Mouse (Mus musculus): Measurements from ENCODE around the gene Trp73. TPM values are rescaled to one million over a fixed set of nuclear protein-coding genes. Genes with fewer than 3 reads are reported as not detected.
A peak's percentile ranks its signal among the peaks of the same experiment; 100 is the strongest.

Trp73 gene
- polyA plus RNA-seq, 1 experiment from 2014 or later = 0.04 TPM

DNA sequence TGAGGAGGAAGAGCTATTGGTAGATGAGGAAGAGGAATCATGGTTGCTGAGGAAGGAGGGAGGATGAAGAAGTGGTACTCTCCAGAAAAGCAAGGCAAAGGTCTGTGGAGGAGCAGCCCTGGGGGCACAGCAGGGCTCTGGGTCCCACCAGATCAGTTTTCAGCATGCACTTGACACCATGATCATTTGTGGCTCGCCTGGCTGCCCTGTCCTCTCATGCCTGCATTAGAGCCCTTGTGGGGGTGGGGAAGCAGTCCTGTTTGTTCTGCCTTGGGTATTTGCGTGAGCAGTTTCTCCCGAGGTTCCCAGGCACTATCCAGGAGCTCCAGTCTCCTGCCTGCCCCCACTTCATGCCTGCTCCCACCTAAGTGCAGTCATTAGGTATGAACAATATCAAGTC is 102.9 kb downstream of the Trp73 start:
- no peak overlapping the region for H3K9ac ChIP-seq
- WGBS = 41% methylated on average over 3 of the region's 3 CpGs
- 0 out of 2 replicates have a peak, but pooled peaks cover 2% of the 10 kb centered on the region for H3K9me3 ChIP-seq (replicated peaks)
- no peak overlapping the region for H3K4me2 ChIP-seq
- no peak overlapping the region for H3K4me3 ChIP-seq
- H3K27ac ChIP-seq (ENCODE audit: poor library complexity, severe bottlenecking) = no peak overlapping the region
- ATAC-seq (ENCODE audit: insufficient number of reproducible peaks, low FRiP score) = no peak
- peaks cover 45% of the 10 kb centered on the region for H3K27me3 ChIP-seq (replicated peaks)
- no peaks in the 10 kb centered on the region; the same call in 1 of the 2 replicates for H3K4me1 ChIP-seq (replicated peaks)
- no peaks in the 10 kb centered on the region for H3K36me3 ChIP-seq

GRCm38 (mm10) chr4:154028646-154029045 is 111.4 kb downstream of the Trp73 start:
- peaks cover 6% of the 10 kb centered on the region; the same call in 1 of the 2 replicates for H3K27me3 ChIP-seq (replicated peaks)
- no peak overlapping the region for H3K9ac ChIP-seq
- no peaks in the 10 kb centered on the region for H3K36me3 ChIP-seq
- ATAC-seq (ENCODE audit: insufficient number of reproducible peaks, low FRiP score) = no peak
- no peak overlapping the region for H3K4me2 ChIP-seq
- no peak overlapping the region for H3K27ac ChIP-seq (ENCODE audit: poor library complexity, severe bottlenecking)
- peaks cover 31% of the 10 kb centered on the region for H3K4me1 ChIP-seq (replicated peaks)
- H3K9me3 ChIP-seq (replicated peaks) = no peaks in the 10 kb centered on the region
- no peak overlapping the region for H3K4me3 ChIP-seq

GRCm38 (mm10) chr4:154028066-154028465 is 111.9 kb downstream of the Trp73 start:
- ATAC-seq (ENCODE audit: insufficient number of reproducible peaks, low FRiP score) = no peak
- WGBS = 78% methylated on average over 7 of the region's 7 CpGs
- Histone ChIP-seq H3K27ac (ENCODE audit: poor library complexity, severe bottlenecking) (no peak overlapping the region), H3K4me2 (no peak overlapping the region), H3K9me3 (replicated peaks) (no peaks in the 10 kb centered on the region), H3K9ac (no peak overlapping the region), H3K36me3 (peaks cover 1% of the 10 kb centered on the region; the same call in 1 of the 2 replicates), H3K4me1 (replicated peaks) (peaks cover 37% of the 10 kb centered on the region), H3K4me3 (no peak overlapping the region), H3K27me3 (replicated peaks) (peaks cover 5% of the 10 kb centered on the region; the same call in 1 of the 2 replicates)

- H3K4me3 ChIP-seq = peak overlapping the region; percentile 56
- H3K27me3 ChIP-seq (replicated peaks) = peaks cover 5% of the 10 kb centered on the region; the same call in 1 of the 2 replicates
- H3K9ac ChIP-seq = peak overlapping the region; percentile 80
- no peak for ATAC-seq (ENCODE audit: insufficient number of reproducible peaks, low FRiP score)
- WGBS = 35% methylated on average over 2 of the region's 2 CpGs
- no peak overlapping the region for H3K27ac ChIP-seq (ENCODE audit: poor library complexity, severe bottlenecking)
- H3K4me2 ChIP-seq = peak overlapping the region; percentile 87
- H3K4me1 ChIP-seq (replicated peaks) = peaks cover 47% of the 10 kb centered on the region
- H3K9me3 ChIP-seq (replicated peaks) = no peaks in the 10 kb centered on the region
- peaks cover 17% of the 10 kb centered on the region for H3K36me3 ChIP-seq
Observed at GRCm38 (mm10) chr4:154026441-154026761, 113.6 kb downstream of the Trp73 start.

DNA sequence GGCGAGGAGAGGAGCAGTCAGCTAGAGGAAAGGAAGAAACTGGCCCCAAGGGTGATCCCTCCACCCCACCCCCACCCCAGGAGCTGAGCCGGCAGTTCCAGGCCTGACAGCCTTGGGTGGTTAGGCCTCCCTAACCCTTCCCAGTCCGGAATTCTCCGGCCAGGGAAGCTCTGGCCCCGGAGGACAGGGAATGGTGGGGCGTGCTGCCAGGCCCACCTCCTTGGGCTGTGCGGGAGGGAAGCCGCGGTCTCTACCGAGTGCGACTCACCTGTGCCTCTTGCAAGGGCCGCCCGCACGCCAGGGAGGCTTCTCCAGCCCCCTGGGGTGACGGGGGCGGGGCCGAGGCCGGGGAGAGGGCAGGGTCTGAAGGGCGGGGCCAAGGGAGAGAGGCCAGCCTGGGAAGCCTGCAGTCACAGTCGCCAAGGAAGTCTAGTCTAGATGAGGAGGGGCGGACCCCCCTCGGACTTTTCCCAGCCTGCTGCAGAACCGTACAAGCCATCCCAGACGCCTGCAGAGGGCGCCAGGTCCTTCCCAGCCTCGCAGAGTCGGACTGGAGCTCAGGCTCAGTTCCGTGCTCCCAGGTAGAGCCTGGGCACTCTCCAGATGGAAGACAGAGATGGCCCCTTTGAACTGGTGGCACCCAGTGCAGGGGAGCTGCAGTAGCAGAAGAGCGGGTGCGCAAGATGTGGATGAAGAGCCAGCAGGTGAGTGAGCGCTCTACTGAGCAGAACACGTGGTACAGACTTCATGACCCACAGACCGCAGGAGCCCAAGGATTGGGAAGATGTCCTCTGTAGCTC is 114.2 kb downstream of the Trp73 start, which contains the start of gene Smim1:
Gene Smim1 (minus strand): TSS at position 590 of the 800 bp plus-strand sequence.
- Histone ChIP-seq H3K4me3 (peak within 1 kb of the TSS; percentile 56), H3K36me3 (peaks cover 23% of the 10 kb centered on the region), H3K4me2 (peak within 1 kb of the TSS; percentile 87), H3K9me3 (replicated peaks) (no peaks in the 10 kb centered on the region), H3K9ac (peak within 1 kb of the TSS; percentile 80), H3K27me3 (replicated peaks) (peaks cover 5% of the 10 kb centered on the region; the same call in 1 of the 2 replicates), H3K4me1 (replicated peaks) (peaks cover 47% of the 10 kb centered on the region), H3K27ac (ENCODE audit: poor library complexity, severe bottlenecking) (peak within 1 kb of the TSS; percentile 71)
- peak; percentile 68 for ATAC-seq (ENCODE audit: insufficient number of reproducible peaks, low FRiP score)
- WGBS = 1% methylated on average over 30 of the region's 33 CpGs

DNA sequence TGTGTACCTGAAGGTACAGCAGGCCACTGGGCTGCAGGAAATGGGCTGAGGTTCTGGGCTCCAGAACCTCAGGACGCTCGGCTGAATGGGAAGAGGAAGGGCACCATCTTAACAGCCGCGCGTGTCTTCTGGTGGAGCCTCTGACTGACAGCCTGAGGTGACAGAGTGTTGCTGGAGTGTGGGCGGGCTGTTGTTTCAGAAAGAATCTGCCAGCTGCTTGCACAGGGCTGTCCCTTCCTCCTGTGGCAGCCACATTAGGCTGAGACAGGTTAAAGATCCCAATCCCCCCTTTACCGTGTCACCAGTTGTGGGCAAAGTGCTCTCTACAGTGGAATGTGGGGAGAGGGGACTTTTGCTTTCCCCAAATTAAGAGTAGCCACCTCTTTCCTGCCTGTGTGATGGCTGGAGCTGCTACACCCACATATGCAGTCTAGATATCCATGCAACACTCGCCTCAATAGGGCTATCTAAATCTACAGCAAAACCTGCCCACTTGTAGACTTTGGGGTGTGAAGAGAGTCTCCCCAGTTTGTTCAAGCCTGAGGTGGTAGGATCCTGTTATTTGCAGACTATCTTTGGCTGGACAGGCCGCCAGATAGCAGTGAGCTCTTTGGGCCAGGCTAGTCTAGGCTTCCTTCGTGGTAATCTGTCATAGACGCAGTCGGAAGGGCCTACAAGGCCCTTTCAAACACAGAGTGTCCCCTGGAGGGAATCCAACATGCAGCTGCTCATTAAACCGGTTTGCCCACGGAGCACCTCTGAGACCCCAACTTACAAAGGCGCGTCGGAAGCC is 115.1 kb downstream of the Trp73 start:
- Histone ChIP-seq H3K4me2 (peak overlapping the region; percentile 87), H3K9ac (peak overlapping the region; percentile 80)

DNA sequence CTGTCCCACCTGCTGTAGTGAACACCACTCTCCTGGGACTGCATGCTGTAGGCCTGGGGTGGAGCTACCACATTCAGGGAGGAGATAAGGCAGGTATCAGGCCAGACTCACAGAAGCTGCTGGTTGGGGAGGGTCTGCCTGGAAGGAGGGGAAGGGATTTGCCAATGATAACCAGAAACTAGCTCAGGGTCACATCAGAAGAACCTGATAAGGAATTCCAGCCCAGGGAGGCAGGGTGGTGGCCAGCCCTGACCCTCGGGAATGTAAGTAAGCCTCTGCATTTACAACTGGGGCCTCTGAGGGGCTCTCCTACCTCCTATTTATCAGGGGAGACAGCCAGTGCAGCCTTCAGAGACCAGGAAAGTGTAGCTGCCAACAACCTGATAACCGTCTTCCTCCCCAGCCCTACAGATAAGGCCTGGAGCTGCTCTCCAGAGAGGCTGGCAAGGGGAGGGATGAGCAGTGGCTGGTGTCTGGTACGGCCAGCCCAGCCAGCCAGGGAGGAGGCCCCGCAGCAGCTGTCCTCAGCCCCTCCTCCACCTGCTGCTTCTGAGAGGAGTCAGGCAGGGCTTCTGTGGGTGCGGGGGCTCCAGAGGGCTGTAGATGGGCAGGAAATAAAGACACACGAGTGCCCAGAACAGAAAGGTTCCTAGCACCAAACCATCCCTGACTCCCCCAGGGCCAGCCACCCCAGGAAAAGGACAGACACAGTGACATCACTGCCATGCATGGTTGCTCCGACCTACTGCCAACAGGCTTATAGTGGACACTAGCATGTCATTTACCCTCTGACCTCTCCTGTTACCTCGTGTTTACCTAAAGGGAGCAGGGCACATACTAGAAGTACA is 116.0 kb downstream of the Trp73 start:
- Histone ChIP-seq H3K27ac (ENCODE audit: poor library complexity, severe bottlenecking) (peak overlapping the region; percentile 71), H3K4me2 (peak overlapping the region; percentile 87), H3K4me3 (peak overlapping the region; percentile 56), H3K4me1 (replicated peaks) (peaks cover 47% of the 10 kb centered on the region), H3K36me3 (peaks cover 42% of the 10 kb centered on the region), H3K9me3 (replicated peaks) (no peaks in the 10 kb centered on the region), H3K9ac (peak overlapping the region; percentile 80), H3K27me3 (replicated peaks) (peaks cover 5% of the 10 kb centered on the region; the same call in 1 of the 2 replicates)
- peak; percentile 79 for ATAC-seq (ENCODE audit: insufficient number of reproducible peaks, low FRiP score)
- 8% methylated on average over 8 of the region's 8 CpGs for WGBS

More for the DNA sequence above, 115.1 kb downstream of the Trp73 start:
- no peak for ATAC-seq (ENCODE audit: insufficient number of reproducible peaks, low FRiP score)
- WGBS = 14% methylated on average over 17 of the region's 17 CpGs
- Histone ChIP-seq H3K27ac (ENCODE audit: poor library complexity, severe bottlenecking) (peak overlapping the region; percentile 71), H3K9me3 (replicated peaks) (no peaks in the 10 kb centered on the region), H3K4me3 (peak overlapping the region; percentile 56), H3K4me1 (replicated peaks) (peaks cover 47% of the 10 kb centered on the region), H3K36me3 (peaks cover 32% of the 10 kb centered on the region), H3K27me3 (replicated peaks) (peaks cover 5% of the 10 kb centered on the region; the same call in 1 of the 2 replicates)

DNA sequence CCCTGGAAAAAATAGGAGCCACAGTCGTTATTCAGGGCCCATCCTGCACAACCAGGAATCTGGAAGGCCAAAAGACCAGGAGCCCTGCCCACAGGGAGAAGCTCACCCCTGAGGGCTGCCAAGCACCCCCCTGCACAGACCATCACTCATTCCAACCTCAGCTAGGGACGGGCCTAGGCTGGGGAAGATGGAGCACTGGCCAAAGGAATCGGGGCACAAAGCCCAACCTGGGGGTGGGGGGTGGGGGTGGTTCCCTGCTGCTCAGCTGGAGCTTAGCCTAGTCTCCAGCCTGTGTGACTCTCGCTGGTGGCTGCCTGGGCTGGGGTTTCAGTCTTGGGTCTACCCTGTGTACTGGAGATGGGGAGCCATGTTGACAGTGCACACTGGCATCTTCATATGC is 117.2 kb downstream of the Trp73 start:
- no peak overlapping the region for H3K4me3 ChIP-seq
- H3K27me3 ChIP-seq (replicated peaks) = peaks cover 5% of the 10 kb centered on the region; the same call in 1 of the 2 replicates
- peak overlapping the region; percentile 87 for H3K4me2 ChIP-seq
- H3K36me3 ChIP-seq = peaks cover 53% of the 10 kb centered on the region
- WGBS = 37% methylated on average over 4 of the region's 4 CpGs
- no peaks in the 10 kb centered on the region for H3K9me3 ChIP-seq (replicated peaks)
- 0 out of 2 replicates have a peak overlapping the region, but pooled peaks have one; percentile 23 for H3K27ac ChIP-seq (ENCODE audit: poor library complexity, severe bottlenecking)
- no peak for ATAC-seq (ENCODE audit: insufficient number of reproducible peaks, low FRiP score)
- peaks cover 47% of the 10 kb centered on the region for H3K4me1 ChIP-seq (replicated peaks)
- H3K9ac ChIP-seq = no peak overlapping the region

DNA sequence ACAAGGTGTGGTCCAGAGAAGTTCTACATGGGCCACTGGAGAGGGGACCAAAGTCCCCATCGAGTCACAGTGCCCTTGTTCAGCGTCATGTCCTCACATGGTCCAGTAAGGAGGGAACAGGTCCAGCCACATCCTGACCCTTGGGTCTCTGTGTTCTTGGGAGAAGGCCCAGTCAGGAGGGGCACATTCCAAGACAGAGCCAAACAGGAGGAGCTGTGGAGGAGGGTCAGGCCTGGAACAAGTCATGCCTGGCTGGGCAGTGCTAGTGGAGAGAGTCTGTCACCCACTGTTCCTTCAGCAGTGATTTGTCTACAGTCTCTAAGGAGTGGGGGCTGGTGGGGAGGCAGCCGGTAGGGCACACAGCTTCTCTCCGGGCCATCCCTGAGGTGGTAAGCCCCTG is 117.6 kb downstream of the Trp73 start:
- Histone ChIP-seq H3K4me3 (no peak overlapping the region), H3K27me3 (replicated peaks) (peaks cover 5% of the 10 kb centered on the region; the same call in 1 of the 2 replicates), H3K4me1 (replicated peaks) (peaks cover 47% of the 10 kb centered on the region), H3K36me3 (peaks cover 57% of the 10 kb centered on the region), H3K27ac (ENCODE audit: poor library complexity, severe bottlenecking) (0 out of 2 replicates have a peak overlapping the region, but pooled peaks have one; percentile 23), H3K4me2 (no peak overlapping the region), H3K9ac (no peak overlapping the region), H3K9me3 (replicated peaks) (no peaks in the 10 kb centered on the region)
- WGBS = 66% methylated on average over 4 of the region's 4 CpGs
- no peak for ATAC-seq (ENCODE audit: insufficient number of reproducible peaks, low FRiP score)

DNA sequence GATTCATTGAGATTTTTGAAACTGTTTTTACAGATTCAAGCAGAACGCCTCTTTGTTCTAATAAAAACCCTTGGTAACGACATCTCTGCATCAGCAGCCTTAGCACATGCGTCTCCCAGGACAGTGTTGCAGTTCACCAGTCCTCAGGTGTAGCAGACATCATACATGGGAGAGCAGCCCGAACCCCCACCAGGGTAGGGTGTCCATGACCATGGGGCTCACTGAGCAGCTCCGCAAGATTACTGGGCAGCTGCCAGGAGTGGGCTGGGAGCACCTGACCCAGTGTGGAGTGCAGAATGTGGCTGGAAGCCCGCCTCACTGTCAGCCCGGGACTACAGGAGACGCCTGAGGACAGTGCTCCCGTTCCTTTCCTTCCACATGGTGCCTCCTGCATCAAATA is 118.6 kb downstream of the Trp73 start:
- peaks cover 67% of the 10 kb centered on the region for H3K36me3 ChIP-seq

More for the DNA sequence above, 118.6 kb downstream of the Trp73 start:
- H3K4me1 ChIP-seq (replicated peaks) = peaks cover 44% of the 10 kb centered on the region
- H3K27ac ChIP-seq (ENCODE audit: poor library complexity, severe bottlenecking) = no peak overlapping the region
- ATAC-seq (ENCODE audit: insufficient number of reproducible peaks, low FRiP score) = no peak
- H3K9ac ChIP-seq = no peak overlapping the region
- no peaks in the 10 kb centered on the region for H3K9me3 ChIP-seq (replicated peaks)
- peaks cover 2% of the 10 kb centered on the region; the same call in 1 of the 2 replicates for H3K27me3 ChIP-seq (replicated peaks)
- WGBS = 80% methylated on average over 9 of the region's 9 CpGs
- no peak overlapping the region for H3K4me3 ChIP-seq
- H3K4me2 ChIP-seq = no peak overlapping the region

Measured in heart, embryonic 12.5 days (tissue).